Mouse (Mus musculus) cerebellum, postnatal 14 days (tissue): ENCODE results near the gene Cap1.
A peak's percentile ranks its signal among the peaks of the same experiment; 100 is the strongest.
"Not testable (repeated sequence)": the region's sequence is repeated elsewhere in the genome, so short reads cannot be mapped to it uniquely, and the experiment has no call there.

Source experiments
- DNase-seq, 2 experiments: peaks; one replicate each; pipeline ENCODE4 v3.0.0; 2021; ENCODE audit warnings: mixed read lengths in 2 of 2

Cap1 gene

GRCm38 (mm10) chr4:122837180-122837730 is 48.6 kb downstream of the Cap1 start:
- no peak for DNase-seq

- DNase-seq: no peak
Measured at GRCm38 (mm10) chr4:122836403-122836775, 49.5 kb downstream of the Cap1 start.

- peak; percentile 93 to 94 for DNase-seq
Measured at GRCm38 (mm10) chr4:122835530-122836402, 50.1 kb downstream of the Cap1 start, which contains the start of gene Ppt1. Gene Ppt1, plus strand, starts transcription at chr4:122836242.

GRCm38 (mm10) chr4:122831888-122832287 is 54.0 kb downstream of the Cap1 start:
- DNase-seq: no peak

GRCm38 (mm10) chr4:122829339-122829738 is 56.5 kb downstream of the Cap1 start:
- DNase-seq: no peak

GRCm38 (mm10) chr4:122827651-122828050 is 58.2 kb downstream of the Cap1 start:
- no peak for DNase-seq

- DNase-seq: not testable (repeated sequence)
Measured at GRCm38 (mm10) chr4:122820941-122821340, 64.9 kb downstream of the Cap1 start.

- no peak for DNase-seq
Measured at GRCm38 (mm10) chr4:122816202-122816601, 69.7 kb downstream of the Cap1 start.

- no peak for DNase-seq
Measured at GRCm38 (mm10) chr4:122811824-122812223, 74.0 kb downstream of the Cap1 start.

GRCm38 (mm10) chr4:122811180-122811579 is 74.7 kb downstream of the Cap1 start:
- no peak for DNase-seq
